Mouse (Mus musculus): ENCODE measurements around the gene Pcsk2.

Gene Pcsk2

GRCm38 (mm10) chr2:143839458-143839857 lies 293.5 kb downstream of the Pcsk2 start:
- no peak for DNase-seq (ENCODE audit: low spot score)

- DNase-seq (ENCODE audit: low spot score) = no peak
Observed at GRCm38 (mm10) chr2:143840895-143841294, 294.9 kb downstream of the Pcsk2 start.

- no peak for DNase-seq (ENCODE audit: low spot score)
Observed at GRCm38 (mm10) chr2:143841536-143841935, 295.6 kb downstream of the Pcsk2 start.

- DNase-seq (ENCODE audit: low spot score) = no peak
Observed at GRCm38 (mm10) chr2:143844779-143845178, 298.8 kb downstream of the Pcsk2 start.

GRCm38 (mm10) chr2:143846799-143847198 lies 300.8 kb downstream of the Pcsk2 start:
- DNase-seq (ENCODE audit: low spot score) = peak; percentile 50

GRCm38 (mm10) chr2:143847291-143847690 lies 301.3 kb downstream of the Pcsk2 start:
- DNase-seq (ENCODE audit: low spot score) = no peak

GRCm38 (mm10) chr2:143851354-143852221 lies 305.6 kb downstream of the Pcsk2 start:
- no peak for DNase-seq (ENCODE audit: low spot score)

GRCm38 (mm10) chr2:143852295-143853275 lies 306.6 kb downstream of the Pcsk2 start:
- no peak for DNase-seq (ENCODE audit: low spot score)

GRCm38 (mm10) chr2:143853447-143853846 lies 307.5 kb downstream of the Pcsk2 start:
- no peak for DNase-seq (ENCODE audit: low spot score)

GRCm38 (mm10) chr2:143859166-143859565 lies 313.2 kb downstream of the Pcsk2 start:
- DNase-seq (ENCODE audit: low spot score) = no peak

GRCm38 (mm10) chr2:143862484-143863231 lies 316.7 kb downstream of the Pcsk2 start, which contains the start of gene Bfsp1:
TSS of gene Bfsp1 (minus strand) at chr2:143863173.
- DNase-seq (ENCODE audit: low spot score) = peak; percentile 56

- DNase-seq (ENCODE audit: low spot score) = peak; percentile 77
Observed at GRCm38 (mm10) chr2:143864600-143864999, 318.6 kb downstream of the Pcsk2 start.

Data from urinary bladder, postnatal 14 days (tissue).